Mouse (Mus musculus) limb, embryonic 15.5 days (tissue): ENCODE data around the gene Kin. TPM values are rescaled to one million over a fixed set of nuclear protein-coding genes. Genes with fewer than 3 reads are reported as not detected.

Experiments
- ATAC-seq: fragments of 200-750 bp; cut with Nextera tagmentation; 2 replicates; pipeline ENCODE4 v1.8.0; 2017; ENCODE audit warnings: low read depth, moderate TSS enrichment; ENCODE audit not compliant: insufficient number of reproducible peaks, low FRiP score, low TSS enrichment
- H3K27ac ChIP-seq: fragments of 300-500 bp; sonication (generic); 2 replicates; pipeline ENCODE4 v1.5.1; 2015; ENCODE audit warnings: moderate library complexity, mild to moderate bottlenecking, inconsistent platforms
- H3K27me3 ChIP-seq: fragments of 300-500 bp; sonication (generic); 2 replicates; pipeline ENCODE4 v1.6.1; 2015; ENCODE audit warnings: inconsistent platforms
- H3K36me3 ChIP-seq: fragments of 300-500 bp; sonication (generic); 2 replicates; pipeline ENCODE4 v1.6.1; 2015; ENCODE audit warnings: inconsistent platforms
- H3K4me1 ChIP-seq: fragments of 300-500 bp; sonication (generic); 2 replicates; pipeline ENCODE4 v1.6.1; 2015; ENCODE audit warnings: inconsistent platforms
- H3K4me2 ChIP-seq: fragments of 300-500 bp; sonication (generic); 2 replicates; pipeline ENCODE4 v1.6.1; 2015; ENCODE audit warnings: mild to moderate bottlenecking, inconsistent platforms
- H3K4me3 ChIP-seq: fragments of 300-500 bp; sonication (generic); 2 replicates; pipeline ENCODE4 v1.5.1; 2015; ENCODE audit warnings: mild to moderate bottlenecking, inconsistent platforms
- H3K9ac ChIP-seq: fragments of 300-500 bp; sonication (generic); 2 replicates; pipeline ENCODE4 v1.6.1; 2015; ENCODE audit warnings: inconsistent platforms
- H3K9me3 ChIP-seq: fragments of 300-500 bp; sonication (generic); 2 replicates; pipeline ENCODE4 v1.6.1; 2016; ENCODE audit warnings: inconsistent platforms
- WGBS: fragments of 180-500 bp; shearing (Covaris S2); methylation state at CpG from one replicate; pipeline ENCODE4 v1.1.7; 2015; 5-methylcytosine and 5-hydroxymethylcytosine counted together
- polyA plus RNA-seq: library from polyadenylated mRNA; unstranded; fragments of >200 nt; fragmentation: Nextera tagmentation; extraction: Ambion mirVana; gene quantifications from 2 replicates; pipeline ENCODE4 v1.2.1, GENCODE M21; 2015

Kin gene
- polyA plus RNA-seq, 1 experiment from 2014 or later, result 28.8 TPM

DNA sequence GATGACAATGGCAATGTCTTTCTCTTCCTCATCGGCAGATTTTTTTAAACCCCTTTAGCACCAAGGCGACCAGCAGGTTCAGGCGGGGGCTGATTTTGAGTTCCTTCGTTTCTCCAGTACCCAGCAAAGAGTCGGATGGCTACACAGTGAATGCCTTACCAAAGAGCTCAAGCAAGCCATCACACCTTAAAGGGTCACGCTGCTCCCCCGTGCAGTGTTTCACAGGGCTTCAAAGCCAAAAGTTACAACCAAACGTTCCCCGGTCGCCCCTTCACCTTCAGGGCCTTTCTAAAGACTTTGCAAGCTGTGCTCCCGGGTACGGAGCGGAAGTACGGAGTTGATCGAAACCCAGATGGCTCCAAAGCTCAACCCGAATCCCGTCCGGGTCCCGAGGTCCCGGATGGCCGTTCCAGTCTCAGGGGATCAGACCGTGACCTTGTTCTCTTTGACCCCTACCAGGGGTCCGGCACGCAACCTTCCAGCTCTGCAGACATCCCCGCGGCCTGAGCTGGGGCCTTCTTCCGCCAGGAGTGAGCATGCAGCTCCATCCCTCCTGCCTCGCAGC lies 566 bp upstream of the Kin start:
- no peak; the same call in 1 of the 2 replicates for ATAC-seq
- WGBS, result 0% methylated on average over 28 of the region's 28 CpGs
- Histone ChIP-seq H3K4me3 (peak overlapping the region; percentile 96), H3K4me2 (peak overlapping the region; percentile 44), H3K9ac (peak overlapping the region; percentile 99), H3K36me3 (no peaks in the 10 kb centered on the region; the same call in 1 of the 2 replicates), H3K9me3 (no peaks in the 10 kb centered on the region), H3K27ac (peak overlapping the region; percentile 94), H3K4me1 (peaks cover 30% of the 10 kb centered on the region), H3K27me3 (no peaks in the 10 kb centered on the region)

DNA sequence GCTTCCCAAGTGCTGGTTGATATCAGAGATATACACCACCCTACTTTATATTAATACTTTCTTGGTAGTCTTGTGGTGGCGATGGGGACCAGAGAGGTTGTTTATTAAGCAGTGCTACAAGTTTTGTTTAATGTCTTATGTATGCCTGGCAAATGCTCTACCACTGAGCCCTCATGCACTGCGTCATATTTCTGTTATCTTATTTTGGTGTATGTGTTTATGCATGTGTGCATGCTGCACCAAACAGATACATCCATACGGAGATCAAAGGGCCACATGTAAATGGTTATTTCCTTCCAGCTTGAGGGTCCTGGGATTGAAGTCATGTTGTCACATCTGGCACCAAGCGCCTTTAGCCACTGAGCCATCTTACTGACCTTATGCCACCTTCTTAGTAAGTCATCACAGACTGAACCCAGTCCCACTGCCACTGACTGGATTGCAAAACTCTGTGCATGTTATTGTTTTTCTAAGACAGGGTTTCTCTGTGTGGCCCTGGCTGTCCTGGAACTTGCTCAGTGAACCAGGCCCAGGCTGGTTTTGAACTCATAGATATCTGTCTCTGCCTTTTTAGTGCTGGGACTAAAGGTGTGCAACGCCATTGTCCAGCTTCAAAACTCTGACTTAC lies 1.2 kb downstream of the Kin start:
- H3K9ac ChIP-seq, result no peak overlapping the region
- 86% methylated on average over 5 of the region's 5 CpGs for WGBS
- no peak for ATAC-seq

DNA sequence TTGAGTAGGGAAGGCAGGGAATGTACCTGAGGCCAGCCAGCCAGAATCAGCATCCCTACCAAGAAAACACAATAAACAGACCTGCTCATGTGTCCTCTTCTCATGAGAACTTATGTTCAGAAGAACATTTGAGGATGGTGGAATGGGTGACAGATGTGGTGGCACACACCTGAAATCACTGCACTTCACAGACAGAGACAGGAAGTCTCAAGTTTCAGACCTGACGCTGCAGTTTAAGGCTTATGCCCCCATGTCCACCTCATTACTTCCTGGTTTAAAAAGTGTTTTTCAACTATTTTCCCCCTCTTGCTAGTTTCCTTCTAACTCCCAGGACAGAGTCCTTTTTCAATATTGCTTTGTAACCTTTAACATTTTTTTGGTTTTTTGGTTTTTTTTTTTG lies 2.3 kb downstream of the Kin start:
- peaks cover 15% of the 10 kb centered on the region for H3K36me3 ChIP-seq
- H3K4me1 ChIP-seq, result peaks cover 25% of the 10 kb centered on the region
- WGBS, result 38% methylated on average over 1 of the region's 1 CpGs
- no peaks in the 10 kb centered on the region for H3K9me3 ChIP-seq
- no peak overlapping the region for H3K9ac ChIP-seq
- ATAC-seq, result no peak
- no peaks in the 10 kb centered on the region for H3K27me3 ChIP-seq
- H3K4me3 ChIP-seq, result no peak overlapping the region
- no peak overlapping the region for H3K4me2 ChIP-seq
- H3K27ac ChIP-seq, result no peak overlapping the region

More for the DNA sequence above, 1.2 kb downstream of the Kin start:
- H3K4me2 ChIP-seq, result peak overlapping the region; percentile 59
- H3K36me3 ChIP-seq, result peaks cover 5% of the 10 kb centered on the region
- no peaks in the 10 kb centered on the region for H3K27me3 ChIP-seq
- H3K4me1 ChIP-seq, result peaks cover 28% of the 10 kb centered on the region
- no peaks in the 10 kb centered on the region for H3K9me3 ChIP-seq
- peak overlapping the region; percentile 96 for H3K4me3 ChIP-seq
- H3K27ac ChIP-seq, result no peak overlapping the region

DNA sequence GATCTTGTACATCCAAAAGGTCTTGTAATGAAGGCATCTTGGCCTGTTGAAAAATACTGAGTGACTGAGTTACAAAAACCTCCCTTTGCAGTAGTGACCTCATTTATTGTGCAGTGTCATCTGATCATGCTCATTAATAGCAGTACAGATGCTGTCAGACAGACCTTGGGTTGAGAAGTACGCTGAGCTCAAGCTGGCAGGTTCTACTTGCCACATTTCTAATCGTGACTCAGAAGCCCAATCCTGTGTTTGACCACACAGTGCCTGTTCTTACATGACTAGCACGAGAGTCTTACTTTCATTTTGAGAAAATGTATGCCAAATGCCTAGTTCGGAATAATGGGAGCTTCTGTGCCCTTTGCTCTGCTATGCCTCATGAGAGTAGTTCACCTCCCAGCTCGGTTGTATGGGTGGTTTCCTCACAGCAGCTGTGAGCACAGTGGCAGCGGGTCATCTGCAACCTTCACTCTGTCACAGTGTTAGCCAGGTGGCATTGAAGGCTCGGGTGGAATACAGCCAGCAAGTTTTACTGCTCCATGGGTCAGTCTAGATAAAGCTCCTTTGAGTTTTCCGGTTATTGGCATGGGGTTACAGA lies 7.0 kb downstream of the Kin start:
- H3K9ac ChIP-seq, result no peak overlapping the region
- H3K27ac ChIP-seq, result no peak overlapping the region
- no peaks in the 10 kb centered on the region for H3K9me3 ChIP-seq
- H3K4me2 ChIP-seq, result no peak overlapping the region
- ATAC-seq, result no peak
- H3K4me3 ChIP-seq, result no peak overlapping the region
- peaks cover 46% of the 10 kb centered on the region for H3K36me3 ChIP-seq
- H3K4me1 ChIP-seq, result 0 out of 2 replicates have a peak, but pooled peaks cover 2% of the 10 kb centered on the region
- H3K27me3 ChIP-seq, result no peaks in the 10 kb centered on the region
- 87% methylated on average over 8 of the region's 8 CpGs for WGBS

DNA sequence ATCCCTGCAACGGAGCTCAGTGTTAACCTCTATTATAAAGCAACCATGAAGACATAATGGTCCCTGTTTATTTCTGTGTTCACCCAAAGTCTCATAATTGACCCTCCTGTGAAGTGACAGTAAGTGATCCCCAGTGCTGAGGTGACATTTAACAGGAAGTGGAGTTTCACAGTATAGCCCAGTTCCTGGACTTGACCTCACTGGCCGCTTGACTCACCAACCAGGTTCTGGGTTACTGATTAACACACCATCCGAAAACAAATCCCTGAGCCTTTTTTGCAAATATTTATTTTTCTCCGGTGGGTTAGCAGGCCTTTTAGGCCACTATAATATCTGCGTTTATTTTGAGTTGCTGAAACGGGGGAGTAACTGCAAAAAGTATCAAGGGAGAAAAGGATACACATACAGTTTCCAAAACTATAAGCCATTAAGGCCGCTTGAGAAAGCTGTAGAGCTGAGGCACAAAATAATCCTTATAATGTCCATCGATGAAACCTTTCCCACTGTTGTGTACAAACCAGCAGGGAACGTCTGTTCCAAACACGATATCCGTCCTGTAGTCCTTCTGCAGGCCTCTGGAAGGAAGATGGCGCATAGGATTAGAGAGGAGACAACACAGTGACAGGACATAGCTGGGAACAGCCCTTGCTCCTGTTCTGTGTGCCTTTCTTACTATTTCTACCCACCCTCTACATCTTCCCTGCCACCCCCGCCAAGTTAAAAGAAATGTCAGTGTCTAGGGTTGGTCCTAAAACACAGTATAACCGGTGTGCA lies 14.1 kb downstream of the Kin start:
- H3K9ac ChIP-seq, result no peak overlapping the region
- no peak overlapping the region for H3K27ac ChIP-seq
- H3K4me2 ChIP-seq, result no peak overlapping the region
- H3K4me1 ChIP-seq, result no peaks in the 10 kb centered on the region
- H3K4me3 ChIP-seq, result no peak overlapping the region
- peaks cover 38% of the 10 kb centered on the region for H3K36me3 ChIP-seq
- WGBS, result 86% methylated on average over 14 of the region's 14 CpGs
- no peaks in the 10 kb centered on the region for H3K27me3 ChIP-seq
- no peaks in the 10 kb centered on the region for H3K9me3 ChIP-seq
- no peak for ATAC-seq

DNA sequence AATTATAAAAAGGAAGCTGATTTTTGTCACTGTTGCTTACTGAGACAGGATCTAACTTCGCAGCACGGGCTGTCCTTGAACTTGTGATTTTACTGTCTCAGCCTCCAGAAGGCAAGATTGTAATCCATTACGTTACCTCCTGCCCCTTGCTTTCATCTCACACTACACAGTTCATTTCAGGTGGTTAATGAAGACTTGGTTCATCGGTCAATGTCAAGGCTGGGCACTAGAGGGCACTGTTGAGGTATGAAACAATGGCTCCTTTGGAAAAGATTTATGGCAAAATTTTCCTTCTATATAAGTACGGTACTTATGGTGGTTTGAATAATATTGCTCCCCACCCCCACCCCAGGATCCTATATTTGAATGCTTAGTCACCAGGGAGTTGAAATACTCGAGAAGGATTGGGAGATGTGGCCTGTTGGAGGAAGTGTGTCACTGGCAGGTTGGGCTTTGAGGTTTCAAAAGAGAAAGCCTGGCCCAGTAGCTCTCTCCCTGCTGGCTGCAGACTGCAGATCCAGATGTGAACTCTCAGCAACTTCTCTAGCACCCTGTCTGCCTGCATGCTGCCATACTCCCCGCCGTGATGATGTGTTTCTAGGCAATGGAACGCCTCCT lies 18.3 kb downstream of the Kin start:
- Histone ChIP-seq H3K4me2 (no peak overlapping the region), H3K36me3 (0 out of 2 replicates have a peak, but pooled peaks cover 4% of the 10 kb centered on the region), H3K9ac (no peak overlapping the region), H3K4me1 (no peaks in the 10 kb centered on the region), H3K9me3 (no peaks in the 10 kb centered on the region), H3K27ac (no peak overlapping the region), H3K27me3 (no peaks in the 10 kb centered on the region), H3K4me3 (no peak overlapping the region)
- no peak for ATAC-seq
- WGBS, result 32% methylated on average over 9 of the region's 9 CpGs

DNA sequence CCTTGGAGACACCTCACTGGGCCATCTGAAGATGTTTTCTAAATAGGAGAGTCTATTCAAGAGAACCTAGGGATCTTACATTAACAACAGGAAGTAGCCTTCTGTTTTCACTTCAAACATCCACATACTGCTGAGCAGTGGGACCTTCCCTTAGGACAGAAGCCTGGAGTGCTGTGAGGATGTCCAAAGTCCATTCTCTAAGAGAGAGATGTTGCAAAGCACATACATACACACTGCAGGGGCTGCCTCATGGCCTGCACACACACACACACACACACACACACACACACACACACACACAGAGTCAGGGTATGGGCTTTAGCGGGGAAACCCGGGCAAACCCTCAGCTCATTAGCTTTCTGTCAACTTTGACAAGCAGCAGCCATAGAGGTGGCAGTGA lies 20.1 kb downstream of the Kin start:
- H3K4me2 ChIP-seq, result no peak overlapping the region
- H3K27me3 ChIP-seq, result no peaks in the 10 kb centered on the region
- 93% methylated on average over 2 of the region's 2 CpGs for WGBS
- H3K9me3 ChIP-seq, result no peaks in the 10 kb centered on the region
- no peak overlapping the region for H3K27ac ChIP-seq
- no peaks in the 10 kb centered on the region for H3K36me3 ChIP-seq
- no peak overlapping the region for H3K9ac ChIP-seq
- no peak for ATAC-seq
- no peaks in the 10 kb centered on the region for H3K4me1 ChIP-seq
- H3K4me3 ChIP-seq, result no peak overlapping the region

DNA sequence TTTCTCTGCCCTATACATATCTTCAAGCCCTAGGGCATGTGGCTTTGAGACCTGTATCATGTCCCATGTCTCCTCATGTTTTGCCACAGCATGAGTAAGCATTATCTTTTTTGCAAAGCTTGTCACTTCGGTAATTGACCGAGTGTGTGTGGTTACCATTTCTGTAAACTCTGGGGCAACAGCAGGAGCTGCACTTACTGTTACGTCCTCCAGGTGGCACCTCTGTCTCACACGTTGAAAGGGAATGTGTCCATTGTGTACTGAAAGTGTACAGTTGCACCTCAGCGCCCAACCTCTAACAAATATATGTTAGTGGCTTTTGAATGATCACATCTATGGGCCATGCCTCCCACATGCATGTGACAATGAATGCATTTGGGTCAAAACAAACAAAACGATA lies 20.8 kb downstream of the Kin start:
- ATAC-seq, result no peak

DNA sequence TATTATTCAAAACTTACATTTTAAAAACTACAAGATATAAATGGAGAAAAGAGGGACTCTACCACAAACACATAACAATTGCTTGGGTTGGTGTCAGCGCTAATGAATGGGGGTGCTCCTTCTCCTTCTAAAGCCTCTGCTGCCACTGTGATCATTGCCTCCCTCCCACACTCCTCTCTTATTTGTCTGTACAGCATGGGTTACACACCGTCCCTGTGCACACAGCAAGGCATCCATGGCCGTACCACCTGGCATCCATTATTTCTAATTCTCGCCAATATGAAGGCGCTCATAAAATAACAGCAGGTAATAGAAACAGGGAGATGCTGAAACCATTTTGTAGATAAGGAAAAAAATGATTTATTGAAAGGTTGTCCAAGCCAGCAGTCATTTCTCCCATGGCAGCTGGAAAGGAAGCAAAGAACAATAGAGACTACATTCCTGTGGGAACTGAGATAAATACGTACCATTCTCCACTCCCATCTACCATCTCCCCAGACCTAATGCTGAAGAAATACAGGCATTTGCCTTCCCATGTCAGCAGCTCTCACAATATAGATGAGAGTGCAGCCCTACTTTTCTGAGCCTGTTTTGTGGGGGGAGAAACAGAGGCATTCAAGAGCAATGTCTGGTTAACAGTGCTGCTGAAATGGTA lies 28.3 kb downstream of the Kin start:
- Histone ChIP-seq H3K27me3 (no peaks in the 10 kb centered on the region), H3K36me3 (no peaks in the 10 kb centered on the region), H3K27ac (no peak overlapping the region), H3K4me1 (no peaks in the 10 kb centered on the region), H3K4me2 (no peak overlapping the region), H3K9me3 (no peaks in the 10 kb centered on the region), H3K9ac (no peak overlapping the region), H3K4me3 (no peak overlapping the region)
- ATAC-seq, result no peak
- WGBS, result 40% methylated on average over 6 of the region's 6 CpGs

More for the DNA sequence above, 20.8 kb downstream of the Kin start:
- H3K36me3 ChIP-seq, result no peaks in the 10 kb centered on the region
- WGBS, result 43% methylated on average over 6 of the region's 6 CpGs
- no peak overlapping the region for H3K9ac ChIP-seq
- H3K4me1 ChIP-seq, result no peaks in the 10 kb centered on the region
- H3K27ac ChIP-seq, result no peak overlapping the region
- no peaks in the 10 kb centered on the region for H3K9me3 ChIP-seq
- no peak overlapping the region for H3K4me3 ChIP-seq
- no peak overlapping the region for H3K4me2 ChIP-seq
- no peaks in the 10 kb centered on the region for H3K27me3 ChIP-seq

DNA sequence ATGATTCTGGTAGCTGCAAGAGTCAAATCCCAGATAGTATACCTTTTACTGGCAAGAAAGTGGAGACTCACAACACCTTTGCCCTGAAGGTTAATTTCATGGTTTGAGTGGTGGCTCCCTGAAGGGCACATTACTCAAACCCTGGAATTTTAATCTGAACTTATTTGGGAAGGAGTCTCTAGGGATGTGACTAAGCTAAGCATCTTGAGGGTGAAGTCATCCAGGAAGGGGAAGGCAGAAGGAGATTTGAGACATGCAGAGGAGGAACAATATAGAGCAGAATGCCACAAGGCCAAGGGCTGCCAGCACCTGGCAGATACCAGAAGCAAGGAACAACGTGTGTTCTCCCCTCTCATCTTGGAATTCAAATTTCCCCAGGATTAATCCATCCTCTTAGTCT lies 38.4 kb downstream of the Kin start:
- Histone ChIP-seq H3K9me3 (no peaks in the 10 kb centered on the region), H3K9ac (no peak overlapping the region), H3K4me3 (no peak overlapping the region), H3K4me1 (no peaks in the 10 kb centered on the region), H3K36me3 (no peaks in the 10 kb centered on the region), H3K4me2 (no peak overlapping the region), H3K27ac (no peak overlapping the region), H3K27me3 (no peaks in the 10 kb centered on the region)
- ATAC-seq, result no peak
- 56% methylated on average over 1 of the region's 1 CpGs for WGBS

DNA sequence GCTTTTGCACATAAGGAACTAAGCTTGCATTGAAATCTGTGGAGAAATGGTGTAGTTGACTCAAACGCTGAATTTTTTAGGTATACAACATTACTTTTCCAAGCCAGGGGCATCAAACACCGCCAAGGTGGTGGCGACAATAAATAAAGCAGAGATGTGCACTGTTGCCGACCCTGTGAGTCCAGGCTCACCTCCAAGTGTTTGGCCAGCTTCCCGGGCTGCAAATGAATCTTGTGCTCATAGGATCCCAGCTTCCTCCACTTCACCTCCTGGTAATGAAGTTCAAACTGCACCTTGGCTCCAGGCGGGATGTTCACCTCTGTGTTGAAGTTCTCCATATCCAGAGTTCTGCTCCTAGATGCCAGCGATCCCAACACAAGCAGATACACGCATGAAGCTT lies 38.9 kb downstream of the Kin start:
- no peaks in the 10 kb centered on the region for H3K9me3 ChIP-seq
- H3K4me1 ChIP-seq, result no peaks in the 10 kb centered on the region
- H3K27me3 ChIP-seq, result no peaks in the 10 kb centered on the region
- H3K4me2 ChIP-seq, result no peak overlapping the region
- no peak overlapping the region for H3K27ac ChIP-seq
- H3K9ac ChIP-seq, result no peak overlapping the region
- WGBS, result 69% methylated on average over 8 of the region's 8 CpGs
- ATAC-seq, result no peak
- H3K4me3 ChIP-seq, result no peak overlapping the region
- H3K36me3 ChIP-seq, result no peaks in the 10 kb centered on the region
